Mouse (Mus musculus): Measurements from ENCODE around the gene Hsd17b2. TPM values are rescaled to one million over a fixed set of nuclear protein-coding genes. Genes with fewer than 3 reads are reported as not detected.
A peak's percentile ranks its signal among the peaks of the same experiment; 100 is the strongest.

Hsd17b2 gene
- 38.1 and 38.3 TPM in 2 replicates for polyA plus RNA-seq (2015; fragmentation: Nextera tagmentation; extraction: Ambion mirVana)

GRCm38 (mm10) chr8:117701859-117702258 lies at the start of gene Hsd17b2:
TSS of gene Hsd17b2 (plus strand) at chr8:117701904.
- peak within 1 kb of the TSS; percentile 49 for H3K4me2 ChIP-seq (replicated peaks)

DNA sequence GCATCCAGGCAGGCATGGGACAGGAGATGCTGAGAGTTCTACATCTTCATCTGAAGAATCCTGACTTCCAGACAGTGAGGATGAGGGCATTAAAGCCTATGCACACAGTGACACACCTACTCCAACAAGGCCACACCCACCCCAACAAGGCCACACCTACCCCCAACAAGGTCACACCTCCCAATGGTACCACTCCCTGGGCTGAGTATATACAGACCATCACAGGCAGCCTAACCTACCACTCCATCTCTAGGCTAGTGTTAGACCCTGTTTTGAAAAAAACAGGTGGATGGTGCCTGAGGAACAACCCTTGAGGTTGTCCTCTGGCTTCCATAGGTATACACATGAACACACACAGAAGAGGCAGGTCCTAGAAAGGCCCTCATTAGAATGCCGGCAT lies 49.4 kb upstream of the Hsd17b2 start:
- no peaks in the 10 kb centered on the region for H3K9me3 ChIP-seq
- H3K4me3 ChIP-seq (replicated peaks): no peak overlapping the region
- 90% methylated on average over 1 of the region's 1 CpGs for WGBS
- ATAC-seq: peak; percentile 32; the same call in 1 of the 2 replicates
- H3K9ac ChIP-seq: no peak overlapping the region
- H3K27me3 ChIP-seq (replicated peaks): no peaks in the 10 kb centered on the region
- no peak overlapping the region for H3K4me2 ChIP-seq (replicated peaks)
- H3K36me3 ChIP-seq: no peaks in the 10 kb centered on the region
- H3K4me1 ChIP-seq (replicated peaks): no peaks in the 10 kb centered on the region
- no peak overlapping the region for H3K27ac ChIP-seq

More at GRCm38 (mm10) chr8:117701859-117702258, at the start of gene Hsd17b2:
- peak within 1 kb of the TSS; percentile 43 for H3K9ac ChIP-seq
- no peaks in the 10 kb centered on the region for H3K36me3 ChIP-seq
- H3K27ac ChIP-seq: peak within 1 kb of the TSS; percentile 88
- peak; percentile 50 for ATAC-seq
- WGBS: 48% methylated on average over 13 of the region's 13 CpGs
- H3K4me3 ChIP-seq (replicated peaks): peak within 1 kb of the TSS; percentile 35
- 0 out of 2 replicates have a peak, but pooled peaks cover 2% of the 10 kb centered on the region for H3K4me1 ChIP-seq (replicated peaks)
- no peaks in the 10 kb centered on the region for H3K9me3 ChIP-seq
- no peaks in the 10 kb centered on the region for H3K27me3 ChIP-seq (replicated peaks)

DNA sequence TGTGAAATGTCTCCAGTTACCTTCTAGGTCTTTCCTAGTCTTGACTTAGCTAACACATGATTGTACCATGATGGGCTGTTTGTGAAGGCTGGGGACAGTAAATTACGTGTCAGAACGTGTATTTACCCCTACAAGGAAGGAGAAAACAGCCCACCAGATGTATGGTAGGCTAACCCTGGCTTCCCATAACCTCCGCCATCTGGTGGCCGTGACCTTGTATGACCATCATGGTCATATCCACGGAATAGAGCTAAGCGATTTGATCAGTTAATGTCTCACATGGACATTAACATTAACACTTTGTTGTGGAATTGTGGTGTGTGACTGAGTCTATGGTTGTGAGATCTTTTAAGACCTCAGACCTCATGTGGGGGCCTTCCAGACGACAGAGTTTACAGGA lies 42.7 kb upstream of the Hsd17b2 start:
- no peaks in the 10 kb centered on the region for H3K9me3 ChIP-seq
- H3K36me3 ChIP-seq: 0 out of 2 replicates have a peak, but pooled peaks cover 3% of the 10 kb centered on the region
- peaks cover 7% of the 10 kb centered on the region for H3K4me1 ChIP-seq (replicated peaks)
- ATAC-seq: no peak
- H3K27ac ChIP-seq: no peak overlapping the region
- WGBS: 64% methylated on average over 7 of the region's 7 CpGs
- no peak overlapping the region for H3K9ac ChIP-seq
- no peaks in the 10 kb centered on the region for H3K27me3 ChIP-seq (replicated peaks)
- no peak overlapping the region for H3K4me3 ChIP-seq (replicated peaks)
- H3K4me2 ChIP-seq (replicated peaks): no peak overlapping the region

DNA sequence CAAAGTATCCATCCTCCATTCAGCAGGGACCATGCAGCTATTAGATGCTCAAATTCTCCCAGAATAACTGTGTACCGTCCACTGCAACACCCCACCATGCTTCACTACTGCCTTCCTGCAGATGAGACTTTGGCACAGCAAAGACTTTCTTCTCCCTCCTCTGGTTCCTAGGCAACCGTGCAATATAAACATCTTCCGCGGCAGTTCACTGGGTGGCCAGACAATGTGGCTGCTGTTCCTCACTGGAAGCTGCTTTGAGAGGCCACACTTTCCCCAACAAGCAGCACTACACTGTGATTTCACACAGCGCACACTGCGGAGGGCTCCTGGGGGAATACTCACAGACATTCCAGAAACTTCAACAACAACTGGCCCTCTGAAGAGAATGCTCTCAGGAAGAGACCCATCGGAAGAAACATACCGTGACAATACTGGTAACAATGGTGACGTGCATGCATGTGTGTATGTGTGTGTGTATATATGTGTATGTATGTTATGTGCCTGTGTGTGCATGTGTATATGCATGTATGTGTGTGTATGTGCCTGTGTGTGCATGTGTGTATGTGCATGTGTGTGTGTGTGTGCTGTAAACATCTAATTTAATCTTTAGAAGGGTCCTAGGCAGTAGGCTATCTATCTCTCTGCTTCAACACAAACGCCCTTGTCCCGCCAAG lies 41.2 kb upstream of the Hsd17b2 start:
- Histone ChIP-seq H3K9ac (no peak overlapping the region), H3K27ac (no peak overlapping the region; the same call in 1 of the 2 replicates), H3K27me3 (replicated peaks) (no peaks in the 10 kb centered on the region), H3K36me3 (0 out of 2 replicates have a peak, but pooled peaks cover 3% of the 10 kb centered on the region), H3K9me3 (no peaks in the 10 kb centered on the region), H3K4me2 (replicated peaks) (peak overlapping the region; percentile 36), H3K4me3 (replicated peaks) (no peak overlapping the region), H3K4me1 (replicated peaks) (peaks cover 7% of the 10 kb centered on the region)
- WGBS: 12% methylated on average over 11 of the region's 11 CpGs
- ATAC-seq: peak; percentile 88

DNA sequence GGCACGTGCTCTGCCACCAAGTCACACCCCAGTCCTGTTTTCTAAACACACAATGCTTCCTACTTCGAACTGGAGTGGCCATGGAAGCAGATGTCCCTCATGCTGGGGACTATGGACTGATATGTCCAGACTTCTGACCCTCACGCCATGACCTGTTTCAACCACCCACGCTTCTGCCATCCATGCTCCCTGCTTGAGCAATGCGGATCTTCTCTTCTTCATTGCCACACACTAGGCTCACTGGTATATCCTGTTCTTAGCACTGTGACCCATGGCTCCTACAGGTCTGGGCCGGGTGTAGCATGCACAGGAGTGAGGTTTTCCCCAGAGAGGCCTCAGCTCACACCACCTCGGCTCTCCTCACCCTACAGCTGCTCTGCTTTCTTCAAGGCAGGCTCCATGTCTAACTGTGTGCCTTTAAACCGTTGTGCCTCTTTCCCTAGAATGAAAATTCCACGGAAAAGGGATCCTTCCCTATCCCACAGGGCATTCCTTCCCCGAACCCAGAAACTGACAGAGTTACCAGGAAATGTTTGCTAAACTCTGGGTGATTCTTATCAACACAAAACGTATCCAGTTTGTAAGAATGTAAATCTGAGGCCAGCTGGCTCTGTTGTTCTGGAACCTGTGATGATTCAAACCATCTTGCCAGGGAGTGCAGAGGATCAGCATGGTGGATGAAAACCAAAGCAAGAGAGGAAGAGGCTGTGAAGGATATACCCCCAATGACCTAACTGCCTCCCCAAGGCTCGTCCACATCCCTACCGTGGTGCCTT lies 34.2 kb upstream of the Hsd17b2 start:
- Histone ChIP-seq H3K9me3 (no peaks in the 10 kb centered on the region), H3K9ac (no peak overlapping the region), H3K4me2 (replicated peaks) (no peak overlapping the region), H3K36me3 (0 out of 2 replicates have a peak, but pooled peaks cover 3% of the 10 kb centered on the region), H3K27ac (no peak overlapping the region), H3K4me1 (replicated peaks) (peaks cover 10% of the 10 kb centered on the region; the same call in 1 of the 2 replicates), H3K4me3 (replicated peaks) (no peak overlapping the region), H3K27me3 (replicated peaks) (no peaks in the 10 kb centered on the region)
- ATAC-seq: no peak; the same call in 1 of the 2 replicates
- WGBS: 60% methylated on average over 13 of the region's 13 CpGs

GRCm38 (mm10) chr8:117670461-117670860 lies 31.2 kb upstream of the Hsd17b2 start:
- Histone ChIP-seq H3K4me2 (replicated peaks) (0 out of 2 replicates have a peak overlapping the region, but pooled peaks have one; percentile 35), H3K27me3 (replicated peaks) (no peaks in the 10 kb centered on the region), H3K27ac (no peak overlapping the region), H3K4me3 (replicated peaks) (no peak overlapping the region), H3K9ac (no peak overlapping the region), H3K4me1 (replicated peaks) (peaks cover 14% of the 10 kb centered on the region; the same call in 1 of the 2 replicates), H3K36me3 (no peaks in the 10 kb centered on the region), H3K9me3 (no peaks in the 10 kb centered on the region)
- ATAC-seq: peak; percentile 67
- WGBS: 13% methylated on average over 11 of the region's 11 CpGs

GRCm38 (mm10) chr8:117672558-117672957 lies 29.1 kb upstream of the Hsd17b2 start:
- no peak for ATAC-seq
- WGBS: 71% methylated on average over 3 of the region's 3 CpGs
- Histone ChIP-seq H3K27ac (no peak overlapping the region), H3K4me1 (replicated peaks) (peaks cover 12% of the 10 kb centered on the region), H3K9me3 (no peaks in the 10 kb centered on the region), H3K9ac (no peak overlapping the region), H3K27me3 (replicated peaks) (no peaks in the 10 kb centered on the region), H3K4me2 (replicated peaks) (no peak overlapping the region), H3K4me3 (replicated peaks) (no peak overlapping the region), H3K36me3 (no peaks in the 10 kb centered on the region)

DNA sequence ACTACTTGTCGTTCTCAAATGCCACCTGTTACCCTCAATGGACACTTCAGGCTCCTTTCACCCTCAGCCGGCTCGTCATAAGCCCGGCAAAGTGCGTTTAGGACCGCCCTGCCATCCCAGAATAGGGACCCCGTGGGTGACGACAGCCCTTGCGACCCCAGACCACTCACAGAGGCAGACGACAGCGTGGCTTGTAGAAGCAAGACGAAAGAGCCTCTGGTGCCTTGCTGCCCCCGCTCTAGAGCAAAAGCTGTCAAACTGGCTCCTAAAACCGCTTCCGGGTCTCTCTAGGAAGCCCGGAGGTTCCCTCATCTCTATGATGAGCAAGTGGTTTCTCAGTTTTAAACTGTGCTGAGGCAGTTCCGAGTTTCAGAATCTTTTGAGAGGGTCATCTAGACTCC lies 28.3 kb upstream of the Hsd17b2 start, which contains the start of gene Sdr42e1:
Gene Sdr42e1, minus strand, starts transcription at position 260 of the 401 bp plus-strand sequence.
- Histone ChIP-seq H3K4me2 (replicated peaks) (peak within 1 kb of the TSS; percentile 80), H3K9ac (peak within 1 kb of the TSS; percentile 71), H3K4me3 (replicated peaks) (peak within 1 kb of the TSS; percentile 58), H3K27me3 (replicated peaks) (no peaks in the 10 kb centered on the region), H3K9me3 (no peaks in the 10 kb centered on the region), H3K27ac (no peak within 1 kb of the TSS), H3K4me1 (replicated peaks) (peaks cover 8% of the 10 kb centered on the region), H3K36me3 (no peaks in the 10 kb centered on the region)
- WGBS: 11% methylated on average over 17 of the region's 17 CpGs
- peak; percentile 31 for ATAC-seq

DNA sequence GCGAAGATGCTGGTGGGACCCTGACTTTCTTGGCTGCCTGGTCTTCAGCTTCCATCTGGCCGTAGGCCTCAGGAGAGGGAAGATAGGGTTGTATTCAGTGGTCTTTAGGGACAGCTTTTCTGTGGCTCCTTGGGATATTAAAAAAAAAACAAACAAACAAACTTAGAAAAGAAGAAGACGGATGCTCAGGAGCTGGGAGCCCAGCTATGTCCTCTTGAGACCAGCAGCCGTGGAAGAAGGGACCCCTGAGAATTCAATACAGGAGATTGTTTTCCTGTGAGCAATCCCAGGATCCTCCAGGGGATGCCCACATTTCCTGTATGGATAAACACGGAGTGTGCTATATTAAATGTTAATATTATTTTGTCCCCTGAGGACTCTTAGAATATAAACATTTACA lies 26.5 kb upstream of the Hsd17b2 start:
- no peaks in the 10 kb centered on the region for H3K9me3 ChIP-seq
- H3K4me3 ChIP-seq (replicated peaks): no peak overlapping the region
- no peak overlapping the region for H3K27ac ChIP-seq
- H3K4me2 ChIP-seq (replicated peaks): no peak overlapping the region
- WGBS: 75% methylated on average over 5 of the region's 5 CpGs
- H3K36me3 ChIP-seq: no peaks in the 10 kb centered on the region
- ATAC-seq: no peak
- H3K4me1 ChIP-seq (replicated peaks): peaks cover 6% of the 10 kb centered on the region
- no peak overlapping the region for H3K9ac ChIP-seq
- no peaks in the 10 kb centered on the region for H3K27me3 ChIP-seq (replicated peaks)

DNA sequence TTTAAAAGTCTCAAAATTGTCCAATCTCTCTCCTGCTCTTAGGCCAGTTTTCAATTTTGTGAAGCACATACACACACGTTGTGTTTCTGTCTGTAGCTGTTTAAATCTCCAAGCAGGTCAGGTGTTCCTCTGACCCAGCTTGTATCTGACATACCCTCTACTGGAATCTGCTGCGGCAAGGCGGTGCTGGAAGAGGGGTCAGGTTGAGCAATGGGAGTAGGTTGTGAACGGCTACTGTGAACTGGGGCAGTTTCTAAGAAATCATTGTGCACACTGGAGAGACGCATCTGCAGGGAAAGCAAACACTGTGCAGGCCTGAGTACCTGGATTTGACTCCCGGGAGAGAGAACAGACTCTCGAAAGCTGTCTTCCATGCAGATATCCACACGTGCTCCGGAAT lies 25.2 kb upstream of the Hsd17b2 start:
- Histone ChIP-seq H3K9me3 (no peaks in the 10 kb centered on the region), H3K4me1 (replicated peaks) (peaks cover 4% of the 10 kb centered on the region), H3K9ac (no peak overlapping the region), H3K4me2 (replicated peaks) (no peak overlapping the region), H3K27me3 (replicated peaks) (no peaks in the 10 kb centered on the region), H3K4me3 (replicated peaks) (no peak overlapping the region), H3K36me3 (no peaks in the 10 kb centered on the region), H3K27ac (peak overlapping the region; percentile 10; the same call in 1 of the 2 replicates)
- peak; percentile 69 for ATAC-seq
- WGBS: 34% methylated on average over 9 of the region's 9 CpGs

- peaks cover 4% of the 10 kb centered on the region for H3K4me1 ChIP-seq (replicated peaks)
- H3K9ac ChIP-seq: no peak overlapping the region
- no peaks in the 10 kb centered on the region for H3K27me3 ChIP-seq (replicated peaks)
- no peak overlapping the region for H3K4me2 ChIP-seq (replicated peaks)
- 32% methylated on average over 8 of the region's 8 CpGs for WGBS
- no peaks in the 10 kb centered on the region for H3K36me3 ChIP-seq
- no peak overlapping the region for H3K27ac ChIP-seq
- no peak overlapping the region for H3K4me3 ChIP-seq (replicated peaks)
- H3K9me3 ChIP-seq: no peaks in the 10 kb centered on the region
- no peak for ATAC-seq
Observed at GRCm38 (mm10) chr8:117677011-117677410, 24.7 kb upstream of the Hsd17b2 start.

DNA sequence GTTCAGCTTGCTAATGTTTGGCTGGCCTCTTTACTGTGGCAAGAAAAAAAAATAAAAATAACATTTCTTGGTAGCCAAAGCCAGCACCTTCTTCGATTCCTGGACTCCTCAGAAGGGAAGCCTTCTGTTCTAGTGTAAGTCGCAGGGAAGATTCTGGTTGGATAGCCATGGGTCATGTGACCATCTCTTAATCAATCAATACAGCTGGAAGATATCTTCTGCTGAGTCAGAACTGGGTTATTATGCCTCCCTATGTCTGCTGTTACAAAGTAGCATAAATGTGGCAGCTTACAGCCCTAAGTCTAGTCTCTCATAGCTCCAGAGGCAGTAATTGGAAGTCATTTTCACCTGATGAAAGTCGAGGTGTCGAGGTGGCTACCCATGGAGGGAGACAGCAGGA lies 23.1 kb upstream of the Hsd17b2 start:
- H3K9ac ChIP-seq: no peak overlapping the region
- WGBS: 82% methylated on average over 4 of the region's 4 CpGs
- no peaks in the 10 kb centered on the region for H3K9me3 ChIP-seq
- no peaks in the 10 kb centered on the region for H3K27me3 ChIP-seq (replicated peaks)
- H3K36me3 ChIP-seq: no peaks in the 10 kb centered on the region
- no peak for ATAC-seq
- peaks cover under 1% of the 10 kb centered on the region; the same call in 1 of the 2 replicates for H3K4me1 ChIP-seq (replicated peaks)
- H3K4me3 ChIP-seq (replicated peaks): no peak overlapping the region
- no peak overlapping the region for H3K27ac ChIP-seq
- no peak overlapping the region for H3K4me2 ChIP-seq (replicated peaks)

Measured in intestine, embryonic 15.5 days (tissue).